Mouse (Mus musculus) gonadal fat pad, adult 2 months (tissue): ENCODE measurements around the gene Arhgap44. TPM values are rescaled to one million over a fixed set of nuclear protein-coding genes. Genes with fewer than 3 reads are reported as not detected.

ENCODE experiments used
- DNase-seq: peaks from one replicate; pipeline ENCODE4 v3.0.0-alpha.2; 2012; ENCODE audit warnings: low read depth
- polyA plus RNA-seq: library from polyadenylated mRNA; depleted of rRNA; stranded (reverse); fragments of >200 nt; gene quantifications from 2 replicates; pipeline ENCODE4 v1.2.3, GENCODE M21; 2012

Arhgap44 gene
- polyA plus RNA-seq, 1 experiment: 5.6 TPM

DNA sequence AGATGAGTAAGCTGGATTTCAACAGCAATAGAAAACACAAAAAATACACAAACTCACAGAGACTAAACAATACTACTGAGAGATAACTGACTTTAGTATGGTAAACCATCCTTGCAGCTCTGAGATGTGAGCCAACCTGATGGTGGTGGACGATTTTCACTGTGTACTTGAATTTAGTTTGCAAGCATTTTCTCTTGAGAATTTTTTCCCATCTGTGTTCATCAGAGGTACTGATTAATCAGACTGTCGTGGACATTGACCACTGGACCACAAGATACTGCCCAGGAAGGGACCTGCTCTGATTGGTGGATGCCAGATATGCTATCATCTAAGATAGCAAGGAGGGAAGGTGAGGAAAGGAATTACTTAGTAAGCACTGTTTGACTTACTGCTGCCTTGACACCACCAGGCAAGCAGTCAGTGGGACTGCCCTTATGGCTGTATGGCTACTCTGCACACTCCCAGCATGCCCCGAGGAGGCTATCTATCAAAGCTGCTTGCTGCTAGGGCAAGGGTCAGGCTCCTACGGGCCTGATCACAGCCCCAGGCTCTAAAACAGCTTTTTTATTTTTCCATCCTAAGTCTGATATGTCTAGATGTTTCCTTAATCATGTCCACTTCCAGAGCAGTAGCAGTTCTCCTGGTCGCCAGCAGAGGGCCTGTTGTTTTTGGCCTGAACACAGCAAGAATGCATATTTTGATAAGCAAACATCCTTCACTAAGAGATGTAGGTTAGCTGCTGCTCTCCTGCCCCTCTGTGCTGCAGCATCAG lies 74.1 kb downstream of the Arhgap44 start:
- DNase-seq: no peak

DNA sequence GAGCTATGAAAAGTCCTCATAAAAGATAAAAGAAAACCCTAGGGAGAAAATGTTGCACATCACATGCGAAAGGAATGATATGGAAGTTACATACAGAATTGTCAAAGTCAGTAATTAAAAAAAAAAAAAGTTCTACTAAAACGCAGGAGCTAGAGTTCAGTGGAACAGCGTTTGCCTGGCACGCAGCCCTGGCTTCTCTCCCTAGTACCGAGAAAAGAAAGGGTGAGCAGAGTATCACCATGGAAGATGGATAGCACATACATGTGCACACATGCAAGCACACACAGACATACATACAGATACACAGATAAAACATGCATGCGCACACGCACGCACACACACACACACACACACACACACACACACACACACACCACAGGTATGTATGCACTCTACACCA lies 82.0 kb downstream of the Arhgap44 start:
- DNase-seq: no peak

DNA sequence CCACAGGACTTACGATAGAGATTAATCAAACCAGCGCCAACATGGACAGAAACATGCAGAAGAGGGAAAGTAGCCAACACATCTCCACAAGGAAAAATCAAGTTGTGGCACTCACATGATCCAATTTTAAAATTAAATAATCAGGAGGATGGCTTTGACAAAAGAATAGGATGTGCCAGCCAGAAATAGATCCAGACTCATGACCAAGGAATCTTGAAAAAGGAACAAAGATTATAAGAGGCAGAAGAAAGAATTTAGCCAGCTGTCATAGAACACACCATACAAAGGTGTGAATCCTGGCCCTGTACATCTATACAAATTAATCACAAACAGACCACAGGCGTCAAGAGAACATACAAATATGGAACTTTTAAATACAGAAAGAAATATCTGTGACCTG lies 82.5 kb downstream of the Arhgap44 start:
- no peak for DNase-seq

DNA sequence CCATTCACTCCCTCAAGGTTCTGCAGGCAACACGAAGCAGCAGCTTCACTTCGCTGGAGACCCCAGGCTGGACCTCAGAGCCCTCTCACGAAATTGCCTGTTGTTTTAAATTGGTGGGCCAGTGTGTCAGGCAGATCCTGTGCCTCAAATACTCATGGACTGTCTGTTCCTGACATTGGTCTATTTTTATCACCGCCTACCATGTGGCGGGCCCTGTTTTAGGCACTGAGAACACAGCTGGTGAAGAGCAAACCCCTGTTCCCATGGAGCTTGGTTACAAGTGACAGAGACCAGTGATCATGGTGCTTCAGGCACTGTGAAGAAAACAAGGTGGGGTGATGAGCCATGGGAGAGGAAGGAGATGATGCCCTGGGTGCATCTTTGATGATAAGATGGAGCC lies 93.2 kb downstream of the Arhgap44 start:
- DNase-seq: no peak

DNA sequence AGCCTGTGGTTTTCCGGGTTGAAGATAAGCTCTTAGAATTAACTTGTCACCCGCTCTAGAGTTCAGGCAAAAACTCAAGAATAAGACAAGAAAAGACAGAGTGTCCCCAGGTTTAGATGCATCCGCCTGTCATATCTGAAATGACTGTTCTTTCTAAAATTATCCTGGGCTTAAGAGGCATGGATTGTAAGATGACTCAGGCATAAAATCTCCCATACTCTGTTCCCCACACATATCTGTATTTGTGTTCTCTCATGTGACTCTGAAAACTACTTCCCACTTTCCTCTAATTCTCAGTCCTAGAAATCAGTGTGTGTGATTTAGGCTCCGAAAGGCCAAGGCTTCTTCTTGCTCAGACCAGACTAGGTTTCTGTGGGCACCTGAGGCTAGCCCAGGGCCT lies 93.7 kb downstream of the Arhgap44 start:
- DNase-seq: no peak

DNA sequence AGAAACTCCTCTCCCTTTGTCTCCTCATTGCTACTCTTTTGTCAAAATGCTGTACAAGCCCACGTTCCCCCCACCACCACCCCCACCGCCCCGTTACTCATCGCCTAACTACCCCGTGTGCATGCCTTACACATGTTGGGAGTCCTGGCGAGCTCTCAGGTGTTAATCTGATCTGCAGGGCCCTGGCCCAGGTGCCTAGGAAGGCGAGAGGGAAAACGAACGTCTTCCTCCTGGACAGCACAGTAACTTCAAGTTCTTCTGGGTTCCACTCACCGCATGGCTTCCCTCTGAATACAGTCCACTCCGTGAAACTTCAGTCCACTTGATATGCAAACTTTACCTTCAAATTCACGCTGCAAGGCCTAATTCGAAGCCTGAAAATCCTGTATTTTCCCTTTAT lies 97.6 kb downstream of the Arhgap44 start:
- DNase-seq: no peak

DNA sequence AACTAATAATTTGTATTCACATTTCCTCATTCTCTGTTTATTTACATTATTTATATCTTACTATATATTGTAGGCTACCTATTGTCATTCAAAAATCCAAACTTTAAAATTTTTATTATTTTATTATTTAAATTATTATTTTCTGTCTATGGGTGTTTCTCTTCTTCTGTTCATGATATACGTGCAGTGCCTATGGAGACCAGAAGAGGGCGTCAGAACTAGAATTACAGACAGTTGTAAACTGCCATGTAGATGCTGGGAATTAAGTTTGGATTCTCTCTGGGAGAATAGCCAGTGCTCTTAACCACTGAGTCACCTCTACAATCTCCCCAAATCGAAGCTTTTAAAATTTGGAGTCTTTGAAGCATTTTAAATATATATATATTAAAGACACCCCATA lies 101.3 kb downstream of the Arhgap44 start:
- DNase-seq: no peak

DNA sequence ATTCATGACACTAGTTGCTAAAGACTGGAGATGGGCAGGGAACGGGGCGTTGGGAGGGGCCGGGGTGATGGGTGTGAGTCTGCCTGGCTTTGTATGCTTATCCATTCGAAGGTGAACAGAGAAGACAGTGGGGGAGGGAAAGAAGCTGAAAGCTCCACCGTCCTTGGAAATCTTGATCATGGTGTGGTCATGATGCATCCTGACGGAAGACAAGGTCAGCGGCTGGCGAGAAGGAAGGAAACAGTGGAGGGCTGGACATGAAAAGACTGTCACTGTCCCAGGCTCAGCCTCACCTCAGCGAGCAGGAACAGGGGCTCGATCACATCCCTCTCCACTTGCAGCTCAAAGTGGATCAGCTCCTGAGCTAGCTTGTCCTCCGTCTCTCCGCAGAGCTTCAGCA lies 103.2 kb downstream of the Arhgap44 start:
- DNase-seq: no peak

DNA sequence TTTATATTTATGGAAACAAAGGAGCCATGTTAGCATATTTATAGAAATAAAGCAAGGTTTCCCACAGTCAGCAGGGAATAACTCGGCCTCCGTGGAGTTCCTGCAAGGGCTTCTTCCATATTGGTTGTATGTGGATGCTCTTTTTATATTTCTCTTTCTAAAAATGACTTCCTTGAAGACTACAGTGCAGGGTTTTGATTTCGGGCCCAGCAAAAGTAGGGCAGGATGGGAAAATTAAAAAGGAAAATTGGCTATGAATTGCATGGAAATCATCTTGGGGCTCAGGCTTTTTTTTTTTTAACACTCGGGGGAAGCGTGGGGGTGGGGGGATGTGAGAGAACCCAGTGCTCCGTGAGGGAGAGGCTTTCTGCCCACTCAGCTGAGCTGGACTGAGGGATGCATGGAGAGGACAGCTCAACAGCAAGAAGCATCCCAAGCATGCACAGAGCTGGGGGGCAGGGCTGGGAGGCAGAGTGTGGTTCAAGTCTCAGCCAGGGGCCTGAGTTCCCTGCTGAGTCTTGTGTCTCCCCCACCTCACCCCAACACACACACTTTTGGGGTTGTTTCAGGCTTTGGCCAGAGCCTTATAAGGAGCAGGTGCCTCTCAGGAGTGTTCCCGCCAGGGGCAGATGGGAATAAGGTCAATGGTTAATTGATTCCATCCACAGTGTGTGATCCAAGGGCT lies 104.4 kb downstream of the Arhgap44 start:
- no peak for DNase-seq

DNA sequence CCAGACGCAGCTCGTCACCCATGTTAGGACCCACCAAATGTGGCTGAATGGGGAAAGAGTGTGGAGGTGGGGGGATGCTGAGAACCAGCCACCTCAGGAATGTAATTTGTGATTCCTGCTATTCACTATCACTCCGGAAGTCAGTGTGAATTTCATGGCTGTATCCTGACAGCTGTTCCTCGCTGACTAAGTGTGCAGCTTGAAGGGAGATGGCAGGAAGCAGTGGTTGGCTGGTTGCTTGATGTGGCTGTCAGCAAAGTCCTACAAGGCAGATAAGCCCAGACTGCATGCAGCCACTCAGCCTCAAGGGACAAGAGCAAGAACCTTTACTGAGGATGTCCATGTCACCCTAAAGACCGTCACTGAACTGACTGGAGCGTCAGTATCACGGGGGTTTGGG lies 107.2 kb downstream of the Arhgap44 start:
- DNase-seq: no peak

DNA sequence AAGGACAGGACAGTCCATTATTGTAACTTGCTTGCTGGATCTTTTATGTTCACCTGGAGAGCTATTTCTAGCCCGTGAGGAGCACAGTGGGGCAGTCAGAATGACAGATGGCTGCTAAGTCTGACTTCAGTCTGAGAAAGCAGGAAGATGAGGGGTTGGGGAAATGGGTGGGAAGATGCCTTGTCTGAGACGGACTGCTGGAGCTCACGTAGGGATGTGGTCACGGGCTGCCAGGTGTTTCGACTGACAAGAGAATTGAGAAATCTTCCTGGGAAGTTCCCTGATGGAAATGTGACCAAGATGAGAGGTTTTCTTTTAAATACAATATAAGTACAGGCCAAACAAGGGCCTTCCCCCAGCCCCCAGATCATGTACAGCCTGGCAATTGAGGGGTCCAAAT lies 108.5 kb downstream of the Arhgap44 start:
- no peak for DNase-seq

DNA sequence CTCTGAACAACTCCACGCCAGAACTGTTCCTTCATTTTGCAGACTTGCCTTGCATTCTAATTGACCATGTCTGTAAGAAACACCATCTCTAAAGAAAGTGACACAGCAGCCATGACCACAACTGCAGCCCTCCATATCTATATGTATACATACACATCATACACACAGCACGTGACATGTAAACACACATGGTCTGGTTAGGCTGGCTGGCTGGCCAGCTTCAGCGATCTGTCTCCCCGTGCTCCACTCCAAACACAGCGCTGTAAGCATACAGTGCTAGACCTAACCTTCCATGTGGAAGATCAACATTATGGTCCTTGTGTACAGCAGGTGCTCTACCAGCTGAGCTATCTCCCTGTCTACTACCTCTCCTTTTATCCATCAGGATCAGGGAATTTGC lies 111.9 kb downstream of the Arhgap44 start:
- DNase-seq: no peak

DNA sequence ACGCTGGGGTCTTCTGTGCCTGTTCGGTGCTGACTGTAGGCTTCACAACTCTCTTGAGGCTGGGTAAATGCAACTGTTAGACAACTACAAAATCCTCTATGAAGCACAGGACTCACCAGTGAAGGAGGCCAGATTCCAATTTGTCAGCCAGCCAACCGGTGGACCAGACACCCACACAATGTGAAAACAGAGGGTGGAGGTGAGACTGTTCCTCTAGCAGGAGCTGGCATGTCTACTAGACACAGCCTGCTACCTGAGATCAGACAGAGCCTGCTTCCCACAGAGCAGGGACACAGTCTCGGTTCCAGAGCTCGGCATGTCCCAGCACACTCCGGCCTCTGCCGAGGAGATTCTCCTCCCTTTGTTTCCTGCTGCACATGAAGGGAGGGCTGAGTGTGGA lies 113.7 kb downstream of the Arhgap44 start:
- DNase-seq: peak; percentile 41

DNA sequence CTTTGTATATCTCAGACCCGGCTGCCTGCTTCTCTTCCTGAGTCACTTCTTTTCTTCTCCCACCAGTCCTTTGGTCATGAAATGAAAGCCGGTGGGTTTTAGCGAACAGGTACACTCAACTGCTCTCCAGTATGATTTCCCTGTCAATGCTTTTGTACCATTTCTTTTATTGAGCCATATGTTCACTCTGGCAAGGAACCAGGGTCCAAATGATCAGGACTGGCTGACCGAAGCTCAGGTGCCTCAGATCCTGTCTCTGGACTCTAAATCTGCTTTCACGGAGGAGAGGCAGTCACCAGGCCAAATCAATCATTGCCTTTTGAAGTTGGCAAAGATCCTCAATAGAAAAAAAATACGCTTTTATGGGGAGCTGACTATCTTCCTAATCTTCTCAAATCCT lies 122.2 kb downstream of the Arhgap44 start:
- no peak for DNase-seq

DNA sequence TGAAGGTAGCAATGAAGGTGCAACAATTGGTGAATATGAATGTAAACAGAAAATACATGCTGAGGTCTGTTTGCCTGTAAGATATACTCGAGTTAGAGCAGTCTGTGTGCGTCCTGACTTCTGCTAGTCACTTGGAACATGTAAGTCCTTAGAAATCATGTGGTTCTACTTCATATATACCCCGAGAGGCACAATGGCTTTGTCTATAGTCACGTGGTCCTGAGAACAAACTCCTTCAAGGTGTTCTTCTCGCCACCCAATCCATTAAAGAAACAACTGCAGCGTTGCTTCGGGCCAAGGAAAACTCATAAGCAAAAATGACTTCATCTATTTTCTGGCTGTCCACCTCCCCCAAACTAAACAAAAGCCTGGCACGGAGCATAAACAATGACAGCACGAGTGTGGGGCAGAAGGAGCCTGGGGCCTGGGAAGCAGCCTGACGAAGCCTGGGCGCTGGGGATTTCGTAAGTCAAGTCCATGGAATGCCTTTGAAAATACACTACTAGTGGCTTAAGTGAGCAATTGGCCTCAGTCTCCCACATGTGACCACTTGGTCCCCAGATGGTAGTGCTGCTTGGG lies 123.2 kb downstream of the Arhgap44 start:
- DNase-seq: no peak

DNA sequence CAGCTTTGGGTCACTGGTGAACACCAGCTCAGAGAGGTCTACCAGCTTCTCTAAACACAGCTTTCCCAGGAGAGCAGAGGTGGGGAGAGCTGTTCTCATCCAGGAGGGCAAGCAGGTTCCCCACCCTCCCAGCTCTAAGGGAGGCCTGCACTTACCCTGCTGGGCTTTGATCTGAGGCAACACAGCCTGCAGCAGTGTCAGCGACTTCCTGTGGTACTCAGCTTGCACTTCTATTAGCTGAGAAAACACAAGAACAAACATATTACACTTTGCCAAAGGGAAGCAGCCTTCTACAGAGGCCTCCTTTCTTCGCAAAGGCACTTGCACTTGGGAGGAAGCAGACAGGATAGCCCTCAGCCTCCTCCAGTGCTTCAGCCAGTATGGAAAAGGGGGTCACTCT lies 123.8 kb downstream of the Arhgap44 start:
- DNase-seq: no peak

DNA sequence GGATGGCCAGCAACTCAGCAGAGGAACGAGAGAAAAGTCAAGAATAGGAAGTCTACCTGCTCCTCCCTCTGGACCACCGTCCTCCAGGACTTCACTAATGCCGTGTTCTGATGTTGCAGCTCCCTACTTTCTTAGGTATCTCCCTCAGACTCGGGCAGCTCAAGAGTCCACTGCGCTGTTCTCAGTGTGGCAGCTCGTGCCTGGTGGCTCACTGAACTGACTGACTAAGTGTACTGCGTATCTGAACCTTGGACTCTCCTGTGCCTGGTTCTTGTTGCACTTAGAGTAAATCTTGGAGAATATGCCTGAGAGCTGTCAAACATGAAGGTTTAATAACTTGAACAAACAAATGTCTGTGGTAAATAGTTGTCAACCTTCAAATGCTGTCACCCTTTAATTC lies 130.5 kb downstream of the Arhgap44 start:
- no peak for DNase-seq

DNA sequence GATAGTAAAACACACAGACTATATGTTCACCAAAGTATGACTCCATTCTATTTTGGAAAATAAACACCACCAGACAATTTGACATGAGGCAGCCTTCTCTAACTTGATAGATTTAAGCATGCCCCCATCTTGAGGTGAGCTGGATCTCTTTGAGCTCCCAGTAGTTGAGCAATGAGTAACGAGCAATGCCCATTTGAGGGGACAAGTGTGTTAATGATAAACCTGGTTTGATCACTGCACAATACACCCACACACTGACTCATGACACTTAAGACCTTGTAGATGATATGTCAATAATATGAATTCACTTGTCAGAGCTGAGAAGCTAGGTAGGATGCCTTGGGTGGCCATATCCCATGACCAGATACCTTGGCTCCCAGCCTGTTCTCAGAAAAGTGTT lies 132.6 kb downstream of the Arhgap44 start:
- DNase-seq: no peak

DNA sequence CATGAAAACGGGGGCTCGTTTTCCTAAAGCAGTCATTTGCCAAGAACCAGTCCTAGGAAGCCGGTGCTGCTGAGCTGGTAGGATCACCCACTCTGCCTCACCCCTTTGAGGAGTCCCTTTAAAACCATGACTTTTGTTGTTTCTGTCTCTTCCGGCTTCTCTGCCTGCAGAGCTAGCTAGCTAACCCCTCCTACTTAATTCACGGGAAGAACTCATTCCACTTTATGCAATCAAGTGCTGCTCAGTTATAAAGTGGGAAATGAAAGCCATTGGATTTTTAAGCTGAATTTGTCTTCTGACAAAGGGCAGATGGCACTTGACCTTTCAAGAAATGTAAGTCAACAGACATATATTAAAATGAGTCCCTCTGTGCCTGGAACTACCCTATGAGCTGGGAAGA lies 134.7 kb downstream of the Arhgap44 start:
- no peak for DNase-seq

DNA sequence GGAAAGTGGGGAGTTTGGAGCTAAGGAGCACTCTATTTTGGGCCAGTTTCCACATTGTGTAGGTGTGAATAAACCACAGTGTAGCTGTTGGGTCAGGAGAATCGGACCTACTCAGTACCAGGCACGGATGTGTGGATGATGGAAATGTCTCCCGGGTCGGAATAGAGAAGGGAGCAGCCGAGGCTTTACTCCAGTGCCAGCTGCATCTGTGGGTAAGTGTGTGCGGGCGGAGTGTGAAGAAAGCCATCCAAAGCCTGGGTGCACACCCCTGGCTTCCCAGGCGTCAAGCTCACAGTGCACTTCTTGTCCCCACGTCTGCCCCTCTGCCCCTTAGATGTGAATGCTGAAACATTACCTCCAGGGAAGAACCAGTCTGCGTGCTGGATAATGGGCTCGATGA lies 140.0 kb downstream of the Arhgap44 start:
- DNase-seq: no peak

DNA sequence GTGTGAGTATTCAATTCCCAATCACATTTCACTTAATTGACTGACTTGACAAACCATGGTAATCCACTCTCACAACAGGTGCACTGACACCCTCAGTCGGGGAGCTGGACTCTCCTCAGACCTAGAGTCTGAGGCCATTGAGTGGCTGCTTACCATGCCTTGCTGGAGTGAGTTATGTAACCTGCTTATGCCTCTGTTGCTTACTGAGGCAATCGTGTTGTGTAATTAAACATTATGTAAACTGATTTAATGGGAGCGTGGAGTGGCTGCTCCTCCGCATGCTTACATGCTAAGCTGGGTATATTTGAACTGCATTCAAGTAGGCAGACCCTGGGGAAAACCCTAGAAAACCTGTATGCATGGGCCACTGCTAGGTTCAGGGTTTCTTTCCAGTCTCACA lies 142.0 kb downstream of the Arhgap44 start:
- no peak for DNase-seq

DNA sequence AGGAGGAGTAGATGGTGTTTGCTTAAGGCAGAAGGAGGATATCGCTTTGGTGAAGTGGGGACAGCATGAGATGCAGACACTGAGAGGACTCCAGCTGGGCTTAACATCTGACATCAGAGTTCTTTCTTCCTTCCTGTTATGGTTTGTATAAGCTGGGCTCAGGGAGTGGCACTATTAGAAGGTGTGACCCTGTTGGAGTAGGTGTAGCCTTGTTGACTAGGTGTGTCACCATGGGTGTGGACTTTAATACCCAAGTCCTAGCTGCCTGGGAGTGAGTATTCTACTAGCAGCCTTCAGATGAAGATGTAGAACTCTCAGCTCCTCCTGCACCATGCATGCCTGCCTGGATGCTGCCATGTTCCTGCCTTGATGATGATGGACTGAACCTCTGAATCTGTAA lies 146.0 kb downstream of the Arhgap44 start:
- DNase-seq: no peak

DNA sequence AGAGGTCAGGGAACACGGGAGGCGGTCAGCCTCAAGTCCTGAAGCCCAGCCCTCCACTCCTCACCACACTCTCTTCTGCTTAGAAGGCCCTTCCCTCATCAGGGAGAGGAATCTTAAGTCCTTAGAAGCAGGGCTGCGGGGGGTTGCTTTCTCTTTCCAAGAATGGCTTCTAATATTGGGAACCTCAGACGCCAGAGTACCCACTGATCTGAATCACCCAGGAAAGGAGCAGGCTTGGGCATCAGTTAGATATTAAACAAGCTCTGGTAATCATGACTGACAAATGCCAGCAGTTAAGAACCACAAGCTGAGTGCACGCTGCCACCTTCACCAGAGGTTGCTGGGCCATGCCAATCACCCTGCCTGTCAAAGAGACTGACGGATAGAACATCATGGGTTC lies 148.9 kb downstream of the Arhgap44 start:
- DNase-seq: no peak
